Mouse (Mus musculus): ENCODE data around the gene Sugp2. TPM values are rescaled to one million over a fixed set of nuclear protein-coding genes. Genes with fewer than 3 reads are reported as not detected.

The Sugp2 gene
- polyA plus RNA-seq (2012; rRNA removed) = 16.4 and 16.8 TPM in 2 replicates

DNA sequence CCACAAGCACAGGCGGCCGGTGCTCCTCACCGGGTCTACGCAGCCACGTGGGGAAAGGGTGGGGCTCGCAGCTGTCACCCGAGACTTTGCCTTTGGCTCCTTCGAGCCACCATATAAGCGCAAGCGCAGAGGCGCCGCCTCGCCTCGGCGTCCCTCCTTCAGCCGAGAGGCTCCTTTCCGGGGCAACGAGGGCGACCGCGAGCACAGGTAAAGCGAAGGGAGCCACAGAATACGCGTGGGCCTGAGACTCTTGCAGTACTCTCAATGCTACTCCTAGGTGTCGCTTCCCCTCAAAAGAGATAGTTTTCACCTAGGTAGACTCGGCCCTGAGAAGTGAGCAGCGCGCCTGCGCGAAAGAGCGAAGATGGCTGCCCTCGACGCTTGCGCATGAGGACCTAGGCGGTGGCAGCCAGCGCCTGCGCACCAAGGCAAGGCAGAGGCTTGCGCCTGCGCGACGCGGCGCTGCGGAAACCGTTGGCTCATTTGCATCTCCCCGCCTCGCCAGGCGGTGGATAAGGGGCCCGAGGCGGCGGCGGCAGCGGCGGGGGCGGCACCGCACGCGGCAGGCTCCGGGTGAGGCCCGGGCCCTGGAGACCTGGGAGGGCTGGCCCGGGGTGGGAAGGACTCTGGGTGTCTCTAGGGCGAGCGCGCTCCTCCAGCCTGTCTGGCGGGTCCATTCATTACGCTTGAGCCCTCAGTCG lies at the start of gene Sugp2, which contains the start of gene Armc6:
TSS of gene Sugp2 (plus strand) at position 147 of the 701 bp plus-strand sequence.
TSS of gene Armc6 (minus strand) at position 387 of the 701 bp plus-strand sequence.

DNA sequence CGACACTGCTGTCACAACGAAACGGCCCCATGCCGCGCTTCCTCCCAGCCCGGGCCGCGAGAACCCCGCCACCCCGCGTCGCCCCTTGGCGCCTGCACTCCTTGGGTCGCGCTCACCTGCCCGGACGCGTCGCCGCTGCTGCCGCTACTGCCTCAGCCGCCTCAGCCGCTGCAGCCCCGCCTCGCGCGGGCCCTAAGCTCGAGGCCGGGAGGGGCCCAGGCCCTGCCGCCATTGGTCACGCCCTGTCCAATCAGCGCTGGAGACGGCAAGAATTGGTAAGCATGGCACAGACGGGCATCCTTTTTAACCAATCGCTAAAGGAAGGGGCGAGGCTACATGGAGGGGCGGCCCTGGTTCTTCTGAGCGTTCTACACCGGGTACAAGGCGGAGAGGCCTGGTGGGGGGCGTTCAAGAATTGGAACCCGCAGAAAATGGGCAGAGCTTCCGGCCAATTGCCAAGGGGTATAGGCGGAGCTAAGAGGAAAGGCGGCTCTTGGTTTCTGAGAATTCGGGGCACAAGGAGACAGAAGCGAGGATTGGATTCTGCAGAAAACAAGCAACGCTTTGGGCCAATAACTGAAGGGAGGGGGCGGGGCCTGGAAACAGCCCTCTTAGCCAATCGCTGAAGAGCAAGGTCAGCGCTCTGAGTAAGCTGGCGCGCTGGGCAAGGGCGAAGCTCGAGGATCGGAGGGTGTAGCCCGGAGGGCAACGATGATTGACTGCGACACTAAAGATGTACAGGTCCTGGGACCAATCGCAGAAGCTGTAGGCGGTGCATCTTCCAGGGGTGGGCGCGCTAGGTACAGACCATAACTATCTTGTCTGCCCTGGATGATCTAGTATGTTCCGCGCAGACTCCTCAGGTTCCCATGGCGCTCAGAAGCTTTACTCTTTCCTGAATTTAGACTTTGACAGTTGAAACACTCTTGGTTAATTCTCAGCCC lies 21.6 kb upstream of the Sugp2 start, which contains the start of gene Slc25a42:
TSS of gene Slc25a42 (minus strand) at position 194 of the 944 bp plus-strand sequence.

DNA sequence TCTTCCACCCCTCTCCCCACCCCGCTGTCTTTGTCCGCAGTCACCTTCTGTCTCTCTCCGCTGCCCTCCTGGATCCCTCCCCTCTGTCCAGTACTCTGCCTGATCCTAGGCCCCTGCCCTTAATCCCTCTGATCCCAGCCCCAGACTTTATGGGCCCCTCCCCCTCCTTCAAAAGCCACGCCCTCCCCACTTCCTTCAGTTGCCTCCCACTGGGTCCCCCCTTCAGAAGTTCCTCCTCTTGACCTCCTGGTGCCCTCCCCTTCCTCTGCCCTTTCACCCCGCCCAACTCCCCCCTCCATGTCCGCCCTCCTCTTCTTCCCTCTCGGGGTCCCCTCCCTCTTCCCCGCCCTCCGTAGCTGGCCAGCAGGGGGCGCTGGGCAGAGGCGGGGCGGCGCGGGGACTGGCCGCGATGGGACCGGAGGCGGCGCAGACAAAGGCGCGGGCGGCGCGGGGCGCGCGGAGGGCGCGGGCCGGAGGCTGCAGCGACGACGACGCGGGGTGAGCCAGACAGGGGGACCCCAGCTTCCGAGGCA lies 48.6 kb downstream of the Sugp2 start, which contains the start of gene Homer3:
TSS of gene Homer3 (plus strand) at position 225 of the 533 bp plus-strand sequence.

DNA sequence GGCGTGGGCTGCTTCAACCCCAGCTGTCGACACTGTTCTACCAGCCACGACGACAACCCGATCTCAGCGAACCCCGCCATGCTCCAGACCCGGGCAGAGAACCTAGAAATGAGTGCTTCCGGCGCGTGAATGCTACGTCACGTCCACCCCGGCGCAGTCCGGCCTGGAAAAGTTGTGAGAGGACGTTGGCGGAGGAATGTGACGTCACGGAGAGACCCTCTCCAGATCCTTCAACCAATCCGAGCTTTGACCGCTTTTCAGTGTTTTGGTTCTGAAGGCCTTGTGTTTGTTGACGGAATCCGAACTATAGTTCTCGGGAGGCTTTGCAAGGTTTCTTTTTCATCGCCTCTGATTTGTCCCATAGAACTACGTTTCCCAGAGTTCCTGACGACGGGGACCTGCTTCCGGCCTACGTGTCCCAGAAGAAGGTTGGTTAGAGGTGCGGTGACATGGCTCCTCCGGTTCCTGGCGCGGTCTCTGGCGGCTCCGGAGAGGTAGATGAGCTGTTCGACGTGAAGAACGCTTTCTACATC lies 68.4 kb downstream of the Sugp2 start, which contains the start of the genes Ddx49 and Cope:
TSS of gene Ddx49 (minus strand) at position 132 of the 533 bp plus-strand sequence.
TSS of gene Cope (plus strand) at position 161 of the 533 bp plus-strand sequence.

DNA sequence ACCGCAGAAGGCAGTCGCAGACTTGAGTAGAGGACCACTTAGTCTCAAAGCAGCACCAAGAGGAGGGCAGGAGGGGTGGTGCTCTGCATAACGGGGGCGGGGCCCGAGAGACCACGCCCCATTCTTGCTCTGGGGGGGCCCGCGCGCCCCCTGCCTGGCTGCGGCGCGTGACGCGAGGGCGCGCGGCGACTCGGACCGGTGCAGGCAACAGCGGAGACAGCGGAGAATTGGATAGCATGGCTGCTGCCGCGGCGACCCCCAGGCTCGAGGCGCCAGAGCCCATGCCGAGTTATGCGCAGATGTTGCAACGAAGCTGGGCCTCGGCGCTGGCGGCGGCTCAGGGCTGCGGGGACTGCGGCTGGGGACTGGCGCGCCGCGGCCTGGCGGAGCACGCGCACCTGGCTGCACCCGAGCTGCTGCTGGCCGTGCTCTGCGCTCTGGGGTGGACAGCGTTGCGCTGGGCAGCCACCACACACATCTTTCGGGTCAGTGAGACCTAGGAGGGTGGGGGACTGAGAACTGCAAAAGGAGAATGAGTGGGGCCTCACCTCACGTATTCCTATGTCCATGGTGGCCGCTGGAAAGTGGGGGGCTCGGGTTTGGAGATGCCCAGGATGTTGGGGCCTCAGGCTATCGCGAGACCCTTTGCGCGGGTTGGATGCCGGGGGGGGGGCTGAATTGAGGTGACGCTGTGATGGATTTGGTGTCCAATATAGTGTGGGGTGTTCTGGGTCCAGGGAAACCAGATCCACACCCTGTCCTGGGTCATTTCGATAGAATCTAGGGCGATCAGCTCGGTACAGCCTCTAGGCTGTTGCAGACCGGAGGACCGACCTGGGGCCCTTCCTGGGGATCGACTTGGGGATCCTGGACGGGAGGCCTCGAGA lies 81.8 kb downstream of the Sugp2 start, which contains the start of gene Cers1:
TSS of gene Cers1 (plus strand) at position 152 of the 887 bp plus-strand sequence.

DNA sequence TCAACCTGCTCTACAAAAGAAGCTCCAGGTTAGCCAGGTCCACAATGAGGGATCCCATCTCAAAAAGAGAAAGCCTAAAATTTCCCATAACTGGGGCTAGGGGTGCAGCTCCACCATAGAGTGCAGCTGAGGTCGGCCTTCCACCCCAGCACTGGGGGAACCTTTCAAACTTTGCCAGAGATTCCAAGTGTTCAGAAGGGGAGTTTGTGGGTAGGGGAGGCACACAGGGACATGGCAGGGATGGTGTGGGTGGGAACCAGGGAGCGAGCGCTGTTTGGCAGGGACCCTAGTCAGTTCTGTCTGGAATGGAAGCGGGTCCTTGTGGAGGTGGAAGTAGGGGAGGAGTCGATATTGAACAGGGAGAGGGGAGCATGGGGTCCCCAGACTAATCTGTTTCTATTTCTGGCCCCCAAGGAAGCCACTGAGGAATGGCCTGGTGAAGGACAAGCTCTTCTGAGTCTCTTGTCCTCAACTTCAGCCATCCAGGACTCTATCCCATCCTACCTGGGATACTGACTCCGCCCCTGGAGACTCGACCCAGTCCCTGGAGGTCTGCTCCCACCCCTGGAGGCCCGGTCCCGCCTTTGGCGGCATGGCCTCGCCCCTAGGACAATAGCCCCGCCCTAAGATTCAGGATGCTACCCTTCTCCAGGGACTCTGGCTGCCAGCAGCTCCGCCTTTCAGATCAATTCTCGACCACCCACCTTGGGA lies 95.3 kb downstream of the Sugp2 start, which contains the start of gene Gdf1:
TSS of gene Gdf1 (plus strand) at position 694 of the 711 bp plus-strand sequence.

Other genes starting within 250 kb of the Sugp2 start
- gene Gatad2a, start 237.8 kb upstream of the Sugp2 start, polyA plus RNA-seq (2012; rRNA removed) = 17.5 and 20.3 TPM in 2 replicates
- gene Mau2, start 191.5 kb upstream of the Sugp2 start, polyA plus RNA-seq (2012; rRNA removed) = 17.2 and 19.6 TPM in 2 replicates
- 6.5 and 7.2 TPM in 2 replicates for gene Sugp1, start 191.4 kb upstream of the Sugp2 start, polyA plus RNA-seq (2012; rRNA removed)
- 1.1 and 1.2 TPM in 2 replicates for gene Tm6sf2, start 161.3 kb upstream of the Sugp2 start, polyA plus RNA-seq (2012; rRNA removed)
- 0.05 TPM in 2 replicates for gene Hapln4, start 150.8 kb upstream of the Sugp2 start, polyA plus RNA-seq (2012; rRNA removed)
- 0.02 TPM in 1 of 2 replicates, not detected in the other for gene Ncan, start 113.4 kb upstream of the Sugp2 start, polyA plus RNA-seq (2012; rRNA removed)
- 11.3 and 12.4 TPM in 2 replicates for gene Nr2c2ap, start 102.9 kb upstream of the Sugp2 start, polyA plus RNA-seq (2012; rRNA removed)
- 4.6 and 5.4 TPM in 2 replicates for gene Rfxank, start 95.1 kb upstream of the Sugp2 start, polyA plus RNA-seq (2012; rRNA removed)
- 23.9 and 27.1 TPM in 2 replicates for gene Borcs8, start 94.7 kb upstream of the Sugp2 start, polyA plus RNA-seq (2012; rRNA removed)
- gene Mef2b, start 94.5 kb upstream of the Sugp2 start, polyA plus RNA-seq (2012; rRNA removed) = 0.01 and 0.07 TPM in 2 replicates
- gene Tmem161a, start 61.9 kb upstream of the Sugp2 start, polyA plus RNA-seq (2012; rRNA removed) = 29.4 and 31.9 TPM in 2 replicates
- gene Slc25a42, start 21.9 kb upstream of the Sugp2 start, polyA plus RNA-seq (2012; rRNA removed) = 12.0 and 13.6 TPM in 2 replicates
- gene Armc6, start 240 bp downstream of the Sugp2 start, polyA plus RNA-seq (2012; rRNA removed) = 11.0 and 13.4 TPM in 2 replicates
- gene Homer3, start 48.6 kb downstream of the Sugp2 start, polyA plus RNA-seq (2012; rRNA removed) = 5.7 and 6.2 TPM in 2 replicates
- gene Ddx49, start 68.3 kb downstream of the Sugp2 start, polyA plus RNA-seq (2012; rRNA removed) = 20.7 and 21.4 TPM in 2 replicates
- 126 and 139 TPM in 2 replicates for gene Cope, start 68.3 kb downstream of the Sugp2 start, polyA plus RNA-seq (2012; rRNA removed)
- 0.09 and 0.14 TPM in 2 replicates for gene Cers1, start 81.5 kb downstream of the Sugp2 start, polyA plus RNA-seq (2012; rRNA removed)
- 0.02 and 0.09 TPM in 2 replicates for gene Gdf1, start 95.6 kb downstream of the Sugp2 start, polyA plus RNA-seq (2012; rRNA removed)
- 10.6 and 15.5 TPM in 2 replicates for gene Upf1, start 119.1 kb downstream of the Sugp2 start, polyA plus RNA-seq (2012; rRNA removed)
- 0.36 and 0.40 TPM in 2 replicates for gene Comp, start 139.3 kb downstream of the Sugp2 start, polyA plus RNA-seq (2012; rRNA removed)
- 3.4 and 4.1 TPM in 2 replicates for gene Crtc1, start 205.4 kb downstream of the Sugp2 start, polyA plus RNA-seq (2012; rRNA removed)
- gene Klhl26, start 242.7 kb downstream of the Sugp2 start, polyA plus RNA-seq (2012; rRNA removed) = 5.5 and 6.0 TPM in 2 replicates